Mouse (Mus musculus) c-Kit-positive CD71-negative TER-119-negative erythroid progenitor cells, embryonic 14.5 days (primary cell): ENCODE measurements at regions not wholly inside any gene's neighbourhood (a gene's known extent, or its start where the extent isn't known, plus 50 kb on each side); places are given as distances from the start of the nearest gene placed in this dataset.

Source experiments
- DNase-seq: peaks from one replicate; pipeline ENCODE4 v3.0.0-alpha.2; 2013; ENCODE audit warnings: low read depth

- DNase-seq, result no peak
Measured at GRCm38 (mm10) chr8:34756916-34757315, 645.4 kb upstream of the Gm10131 start.

GRCm38 (mm10) chr8:34756171-34756570 lies 644.6 kb upstream of the Gm10131 start:
- no peak for DNase-seq

- DNase-seq, result no peak
Measured at GRCm38 (mm10) chr8:34755480-34755879, 643.9 kb upstream of the Gm10131 start.

GRCm38 (mm10) chr8:34753046-34753445 lies 641.5 kb upstream of the Gm10131 start:
- DNase-seq, result no peak

GRCm38 (mm10) chr8:34748521-34748920 lies 637.0 kb upstream of the Gm10131 start:
- DNase-seq, result no peak

GRCm38 (mm10) chr8:34745706-34746105 lies 634.2 kb upstream of the Gm10131 start:
- no peak for DNase-seq

GRCm38 (mm10) chr8:34744682-34745081 lies 633.1 kb upstream of the Gm10131 start:
- DNase-seq, result no peak

GRCm38 (mm10) chr8:34744179-34744578 lies 632.6 kb upstream of the Gm10131 start:
- DNase-seq, result no peak

- no peak for DNase-seq
Measured at GRCm38 (mm10) chr8:34743137-34743536, 631.6 kb upstream of the Gm10131 start.

- no peak for DNase-seq
Measured at GRCm38 (mm10) chr8:34740836-34741235, 629.3 kb upstream of the Gm10131 start.

- no peak for DNase-seq
Measured at GRCm38 (mm10) chr8:34739836-34740804, 628.6 kb upstream of the Gm10131 start.

- DNase-seq, result no peak
Measured at GRCm38 (mm10) chr8:34736214-34736613, 624.7 kb upstream of the Gm10131 start.

- no peak for DNase-seq
Measured at GRCm38 (mm10) chr8:34735006-34735405, 623.5 kb upstream of the Gm10131 start.

- DNase-seq, result no peak
Measured at GRCm38 (mm10) chr8:34732808-34733207, 621.3 kb upstream of the Gm10131 start.

- DNase-seq, result no peak
Measured at GRCm38 (mm10) chr8:34732362-34732761, 620.8 kb upstream of the Gm10131 start.

- DNase-seq, result no peak
Measured at GRCm38 (mm10) chr8:34731096-34731999, 619.8 kb upstream of the Gm10131 start.

- no peak for DNase-seq
Measured at GRCm38 (mm10) chr8:34729585-34729984, 618.0 kb upstream of the Gm10131 start.

- no peak for DNase-seq
Measured at GRCm38 (mm10) chr8:34727699-34728098, 616.2 kb upstream of the Gm10131 start.

GRCm38 (mm10) chr8:34726145-34726767 lies 614.7 kb upstream of the Gm10131 start:
- no peak for DNase-seq

GRCm38 (mm10) chr8:34725546-34725945 lies 614.0 kb upstream of the Gm10131 start:
- DNase-seq, result no peak

GRCm38 (mm10) chr8:34709911-34710733 lies 598.6 kb upstream of the Gm10131 start:
- DNase-seq, result no peak
